Mouse (Mus musculus): ENCODE measurements around the gene Lnx2.

Gene Lnx2

DNA sequence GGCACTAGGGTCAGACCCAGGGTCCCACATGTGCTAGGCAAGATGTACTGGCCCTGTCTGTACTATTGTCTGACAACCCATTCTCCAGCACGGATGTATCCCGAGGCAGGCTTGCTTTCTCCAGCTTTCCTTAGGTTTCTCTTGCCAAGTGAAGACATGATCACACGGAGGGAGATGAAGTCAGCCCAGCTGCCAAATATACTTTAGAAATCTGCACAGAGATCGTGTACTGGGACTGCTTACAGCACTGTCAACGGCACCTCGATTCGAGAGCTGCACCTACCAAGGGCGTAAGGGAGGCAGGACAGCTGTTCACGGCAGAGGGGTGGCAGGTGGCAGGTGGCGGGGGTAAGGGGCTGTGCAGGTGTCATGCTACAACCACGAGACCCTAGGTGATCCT, 55.8 kb downstream of the Lnx2 start:
- ATAC-seq (ENCODE audit: low TSS enrichment): peak; percentile 87

DNA sequence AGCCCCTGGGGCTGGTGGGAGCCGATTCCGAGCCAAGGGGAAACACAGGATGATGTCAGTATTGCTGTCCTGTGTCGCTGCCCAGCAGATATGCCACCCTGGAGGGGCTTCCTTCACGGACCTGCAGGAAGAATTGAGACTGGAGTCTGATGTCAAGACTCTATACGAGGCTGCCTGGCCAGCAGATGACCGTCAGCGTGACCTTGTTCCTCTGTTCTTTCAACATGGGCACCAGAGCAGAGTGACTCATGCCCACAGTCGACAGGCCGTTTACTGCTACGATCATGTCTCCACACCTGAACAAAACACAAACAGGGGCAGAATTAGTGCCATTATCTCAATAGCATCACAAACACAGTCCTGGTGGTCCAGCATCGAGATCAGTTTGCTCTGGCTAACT, 57.6 kb downstream of the Lnx2 start:
- ATAC-seq (ENCODE audit: low TSS enrichment): no peak

DNA sequence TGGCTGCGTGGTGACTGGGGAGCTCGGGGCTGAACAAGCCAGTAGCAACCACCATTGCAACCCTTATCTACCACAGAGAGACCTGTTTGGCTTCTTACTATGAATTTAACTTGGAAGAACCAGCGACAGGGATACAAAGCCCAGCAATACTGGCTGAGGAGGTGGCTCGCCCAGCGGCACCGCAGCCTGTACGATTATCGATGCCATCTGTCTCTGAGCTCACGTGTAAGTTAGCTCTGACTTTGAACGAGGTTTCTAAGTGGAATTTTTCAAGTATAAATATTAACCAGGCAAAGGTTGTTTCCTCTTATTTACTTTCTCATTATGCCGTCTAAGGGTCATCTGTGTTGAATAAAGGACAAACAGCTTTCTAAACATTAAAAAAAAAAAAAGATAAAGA, 58.9 kb downstream of the Lnx2 start:
- ATAC-seq (ENCODE audit: low TSS enrichment): no peak

DNA sequence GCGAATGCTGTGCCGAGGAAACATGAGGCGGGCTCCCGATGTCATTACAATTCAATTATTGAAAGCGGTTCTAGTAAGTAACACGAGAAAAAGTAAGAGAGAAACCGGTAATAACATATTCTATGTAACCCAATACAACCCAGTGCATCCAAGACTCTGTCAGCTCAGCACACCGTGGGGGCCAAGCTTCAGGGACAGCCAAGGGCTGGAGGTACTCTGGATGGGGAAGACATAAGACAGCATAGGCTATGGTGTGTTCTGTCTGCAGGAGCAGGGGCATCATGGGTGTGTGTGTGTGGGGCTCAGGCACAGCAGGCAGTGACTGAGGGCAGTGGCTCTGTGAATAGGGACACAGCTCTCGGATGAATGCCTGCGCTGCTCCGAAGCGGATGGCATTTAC, 59.8 kb downstream of the Lnx2 start:
- ATAC-seq (ENCODE audit: low TSS enrichment): no peak

DNA sequence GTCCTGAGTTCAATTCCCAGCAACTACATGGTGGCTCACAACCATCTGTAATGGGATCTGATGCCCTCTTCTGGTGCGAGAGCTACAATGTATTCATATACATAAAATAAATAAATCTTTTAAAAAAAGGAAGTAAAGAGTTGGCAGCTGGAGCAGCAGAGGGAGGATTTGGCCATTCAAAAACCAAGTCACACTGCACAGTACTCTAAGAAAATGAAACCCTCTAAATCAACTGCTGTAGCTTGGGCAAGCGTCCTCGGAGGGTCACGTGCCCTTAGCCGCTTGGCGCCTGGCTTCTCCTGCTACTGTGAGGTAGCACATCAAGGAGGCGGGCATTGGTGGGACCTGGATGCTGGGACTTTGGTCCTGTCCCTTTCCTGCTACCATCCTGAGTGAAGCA, 61.2 kb downstream of the Lnx2 start:
- no peak for ATAC-seq (ENCODE audit: low TSS enrichment)

DNA sequence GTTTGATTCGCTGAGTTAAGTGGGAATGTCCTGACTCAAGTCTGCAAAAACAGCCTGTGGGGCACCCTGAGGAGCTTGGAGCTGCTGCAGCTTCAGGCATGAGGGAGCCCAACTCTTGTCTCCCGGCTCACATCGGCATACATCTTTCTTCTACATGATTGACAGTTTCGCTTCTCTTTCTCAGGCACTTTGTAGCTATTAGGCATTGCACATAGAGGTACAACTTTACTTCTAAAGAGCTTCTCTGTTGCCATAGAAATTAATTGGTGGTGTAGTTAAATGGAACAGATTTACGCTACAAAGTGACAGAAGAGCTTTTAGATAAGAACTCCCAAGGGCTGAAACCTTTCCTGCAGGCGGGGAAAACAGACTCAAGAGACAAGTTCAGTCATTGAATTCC, 62.5 kb downstream of the Lnx2 start:
- no peak for ATAC-seq (ENCODE audit: low TSS enrichment)

DNA sequence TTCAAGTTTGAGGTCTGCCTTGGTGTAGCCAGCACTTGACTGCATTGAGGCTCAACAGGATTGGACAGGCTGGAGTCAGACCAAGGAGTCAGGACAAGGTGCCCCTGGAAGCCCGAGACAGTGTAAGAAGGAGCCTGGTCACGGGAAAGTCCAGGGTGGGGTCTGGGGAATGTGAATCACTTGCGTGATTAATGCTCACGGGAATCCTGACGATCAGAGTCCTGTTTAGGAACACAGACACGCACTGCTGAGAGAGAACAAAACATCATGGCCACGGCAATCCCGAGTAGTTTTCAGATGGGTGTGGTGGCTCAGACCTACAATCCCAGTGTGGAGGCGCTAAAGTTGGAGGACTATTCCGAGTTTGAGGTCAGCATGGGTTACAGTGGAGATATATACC, 65.1 kb downstream of the Lnx2 start:
- ATAC-seq (ENCODE audit: low TSS enrichment): no peak

DNA sequence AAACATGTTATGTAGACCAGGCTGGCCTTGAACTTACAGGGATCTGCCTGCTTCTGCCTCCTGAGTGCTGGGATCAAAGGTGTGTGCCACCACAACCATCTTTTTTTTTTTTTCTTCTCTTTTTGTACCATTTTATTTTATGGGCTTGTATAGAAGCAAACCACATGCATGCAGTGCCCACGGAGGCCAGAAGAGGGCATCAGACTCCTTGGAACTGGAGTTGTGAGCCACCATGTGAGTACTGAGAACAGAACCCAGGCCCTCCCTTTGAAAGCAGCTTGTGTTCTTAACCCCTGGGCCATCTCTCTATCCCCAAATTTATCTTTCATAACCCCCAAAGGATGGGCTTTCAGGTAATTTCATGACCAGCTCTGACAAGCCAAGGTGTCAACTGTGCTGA, 73.1 kb downstream of the Lnx2 start:
- no peak for ATAC-seq (ENCODE audit: low TSS enrichment)

DNA sequence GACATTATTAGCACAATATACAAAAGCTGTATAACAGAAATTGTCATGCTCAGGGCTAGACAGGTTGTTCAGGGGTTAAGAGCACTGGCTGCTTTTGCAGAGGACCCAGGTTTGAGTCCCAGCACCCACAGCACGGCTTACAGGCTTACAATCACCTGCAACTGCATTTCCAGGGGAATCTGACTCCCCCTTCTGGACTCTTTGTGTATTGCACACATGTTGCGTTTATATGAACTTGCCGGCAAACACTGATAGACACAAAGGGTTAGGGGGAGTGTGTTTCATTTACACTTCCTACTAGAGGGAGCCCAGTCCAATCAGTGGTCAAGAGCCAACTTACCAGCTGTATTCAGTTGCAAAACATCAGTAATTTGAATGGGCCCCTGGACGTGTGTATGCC, 75.1 kb downstream of the Lnx2 start:
- no peak for ATAC-seq (ENCODE audit: low TSS enrichment)

DNA sequence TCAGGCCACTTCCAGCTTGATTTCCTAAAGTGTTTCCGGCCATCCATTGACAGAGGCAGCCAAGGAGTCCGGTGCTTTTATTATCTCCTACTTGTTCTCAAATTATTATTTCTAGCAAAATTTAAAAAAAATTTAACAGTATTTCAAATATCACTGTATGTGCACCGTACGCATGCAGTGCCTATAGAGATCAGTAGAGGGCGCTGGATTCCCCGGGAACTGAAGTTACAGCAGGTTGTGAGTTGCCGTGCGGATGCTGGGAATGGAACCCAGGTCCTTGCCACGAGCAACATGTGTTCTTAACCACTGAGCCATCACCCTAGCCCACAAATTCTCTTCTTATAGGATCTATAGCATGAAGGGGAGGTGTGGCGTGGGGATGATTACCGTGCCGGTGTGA, 77.6 kb downstream of the Lnx2 start:
- ATAC-seq (ENCODE audit: low TSS enrichment): no peak

DNA sequence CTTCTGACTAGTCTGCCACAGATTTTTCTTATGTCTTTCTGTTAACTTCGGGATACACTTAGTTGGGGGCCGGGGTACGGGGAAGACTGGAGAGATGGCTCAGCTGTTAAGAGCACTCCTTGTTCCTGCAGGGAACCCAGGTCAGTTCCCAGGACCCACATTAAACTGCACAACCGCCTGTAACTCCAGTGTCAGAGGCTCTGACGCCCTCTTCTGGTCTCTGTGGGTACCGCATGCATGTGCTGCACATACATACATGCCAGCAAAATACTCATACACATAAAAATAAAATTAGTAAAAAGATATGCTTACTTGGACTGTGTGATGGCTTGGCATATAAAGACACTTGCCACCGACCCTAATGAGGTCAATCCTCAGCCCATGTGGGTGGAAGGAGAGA, 79.6 kb downstream of the Lnx2 start:
- ATAC-seq (ENCODE audit: low TSS enrichment): no peak

DNA sequence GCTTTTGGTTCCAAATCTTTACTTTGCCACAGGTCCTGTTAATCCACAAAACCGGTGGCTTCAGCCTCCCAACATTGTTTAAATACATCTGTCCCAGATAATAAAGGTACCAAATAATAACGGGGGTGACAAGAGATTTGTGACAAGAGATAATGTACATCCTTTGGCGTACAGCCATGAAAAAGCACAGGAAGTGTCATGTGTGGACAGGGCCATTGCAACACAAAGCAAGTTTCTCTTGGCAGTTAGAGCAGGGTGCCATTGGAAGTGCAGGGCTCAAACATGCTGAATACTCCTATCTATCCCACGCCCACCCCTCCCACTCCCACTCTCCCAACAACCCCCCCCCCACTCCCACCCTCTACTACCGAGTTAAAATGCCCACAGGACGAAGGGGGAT, 81.4 kb downstream of the Lnx2 start:
- no peak for ATAC-seq (ENCODE audit: low TSS enrichment)

DNA sequence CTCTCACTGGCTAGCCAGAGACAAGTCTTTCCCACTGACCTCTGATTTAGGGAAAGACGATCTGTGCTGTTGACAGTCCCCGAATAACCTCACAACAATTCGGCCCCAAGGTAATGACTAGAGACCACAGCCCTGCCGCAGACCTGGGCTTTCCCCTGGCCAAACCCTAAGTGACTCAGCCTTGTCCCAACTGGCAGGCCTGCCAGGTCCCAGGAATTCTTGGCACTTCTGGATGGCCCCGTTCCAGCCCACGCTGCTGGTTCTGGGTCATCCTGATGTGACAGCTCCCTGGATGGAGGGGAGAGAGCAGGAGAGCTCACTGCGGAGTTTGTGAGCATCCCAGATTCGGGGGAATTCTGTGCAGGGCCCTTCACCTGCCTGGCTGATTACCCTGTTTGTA, 82.9 kb downstream of the Lnx2 start:
- no peak for ATAC-seq (ENCODE audit: low TSS enrichment)

DNA sequence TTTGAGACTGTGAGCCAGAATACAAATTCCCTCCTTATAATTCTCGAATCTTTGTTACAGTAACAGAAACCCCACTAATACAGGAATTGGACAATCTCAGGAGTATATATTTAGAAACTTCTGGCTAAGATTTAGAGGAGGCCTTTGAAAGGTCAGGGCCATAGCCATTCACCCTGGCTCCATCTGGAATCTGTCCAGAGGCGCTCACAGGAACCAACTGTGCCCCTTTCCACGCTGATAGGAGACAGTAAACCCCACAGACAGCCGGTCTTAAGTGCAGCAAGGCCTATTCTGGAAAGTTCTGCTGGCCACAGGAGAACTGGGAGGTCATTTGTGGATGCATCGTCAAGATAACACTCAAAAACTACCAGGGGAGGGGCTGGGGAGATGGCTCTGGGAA, 87.3 kb downstream of the Lnx2 start:
- no peak for ATAC-seq (ENCODE audit: low TSS enrichment)

DNA sequence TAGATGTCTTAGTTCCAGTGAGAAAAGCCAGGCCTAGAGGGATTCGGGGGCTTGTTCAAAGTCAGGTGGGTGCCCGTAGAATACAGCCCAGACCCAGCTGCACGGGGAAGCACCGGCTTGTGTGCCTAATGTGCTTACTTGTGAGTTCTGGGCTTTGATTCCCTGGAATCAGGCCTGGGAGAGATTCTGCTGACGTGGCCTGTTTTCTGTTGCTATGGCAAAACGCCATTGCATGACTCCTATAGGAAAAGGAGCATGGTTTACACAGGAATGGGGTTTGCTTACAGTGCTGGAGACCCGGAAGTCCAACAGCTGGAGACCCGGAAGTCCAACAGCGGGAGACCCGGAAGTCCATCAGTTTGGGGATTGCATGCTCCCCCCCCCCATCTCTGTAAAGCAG, 88.8 kb downstream of the Lnx2 start:
- ATAC-seq (ENCODE audit: low TSS enrichment): no peak

DNA sequence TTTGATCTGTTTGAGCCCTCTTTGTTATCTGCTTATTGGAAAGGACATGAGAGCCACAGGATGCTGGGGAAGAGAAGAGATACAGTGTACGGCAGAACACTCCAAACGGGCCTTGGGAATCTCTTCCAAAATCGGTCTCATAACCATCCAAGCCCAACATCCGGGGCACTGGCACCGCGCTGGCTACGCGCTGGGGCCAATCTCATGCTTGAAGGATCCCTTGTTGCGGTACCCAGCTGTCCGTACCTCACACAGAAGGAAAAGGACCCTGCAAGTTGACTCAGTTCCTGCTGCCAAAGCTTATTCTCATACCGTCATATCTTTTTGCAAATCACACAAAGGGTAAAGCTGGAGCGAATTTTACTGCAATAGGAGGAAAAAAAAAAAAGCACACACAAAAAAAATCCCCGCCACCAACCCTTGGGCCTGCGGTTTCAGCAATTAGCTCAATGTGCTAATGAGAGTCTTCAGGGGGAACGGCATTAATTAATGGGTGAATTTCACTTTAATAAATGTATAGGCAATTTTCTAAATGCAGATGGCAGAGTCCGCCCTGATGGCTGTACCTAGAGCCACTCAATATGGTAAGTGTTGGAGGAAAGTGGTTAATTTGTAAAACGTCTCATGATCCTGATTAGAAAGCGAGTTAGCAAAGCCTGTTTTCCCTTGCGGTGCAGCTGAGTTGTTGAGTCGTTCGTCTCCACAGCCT, 90.5 kb downstream of the Lnx2 start:
- no peak for ATAC-seq (ENCODE audit: low TSS enrichment)

DNA sequence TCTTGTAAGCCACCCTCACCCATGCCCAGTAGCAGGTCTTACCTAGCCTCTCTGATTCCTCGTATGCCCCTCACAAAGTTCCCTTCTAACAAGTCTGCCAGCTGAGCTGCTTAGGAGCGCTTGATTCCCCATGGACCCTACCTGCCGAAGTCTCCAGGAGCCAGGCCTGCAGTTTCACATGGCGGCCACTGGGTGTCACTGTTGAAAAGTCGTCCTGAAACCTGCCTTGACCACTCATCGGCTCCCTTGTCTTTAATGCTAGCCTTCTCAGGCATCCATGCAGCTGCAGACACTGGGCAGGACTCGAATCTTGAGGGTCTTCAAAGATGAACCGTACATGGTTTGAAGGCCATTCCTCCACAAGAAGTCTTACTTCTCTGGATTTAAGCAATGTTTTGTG, 93.2 kb downstream of the Lnx2 start:
- ATAC-seq (ENCODE audit: low TSS enrichment): peak; percentile 64; the same call in 1 of the 2 replicates

DNA sequence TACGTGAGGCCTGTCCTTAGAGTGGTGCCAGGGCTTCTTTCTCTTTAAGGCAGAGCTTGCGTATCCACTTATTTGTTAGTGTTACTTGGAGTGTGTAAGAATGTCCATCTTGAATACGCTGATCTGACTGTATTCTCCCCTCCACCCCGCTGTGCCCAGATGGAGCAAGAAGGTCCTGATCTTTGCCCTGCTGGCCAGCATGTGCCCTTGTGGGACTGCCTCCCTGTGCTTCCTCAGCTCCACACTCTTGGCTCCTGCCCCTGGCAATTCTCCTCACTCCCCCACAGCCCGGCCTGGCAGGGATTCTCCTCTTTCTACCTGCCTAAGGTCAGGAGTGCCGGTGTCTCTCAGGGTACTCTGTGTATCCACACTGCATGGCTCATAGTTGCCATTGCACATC, 95.0 kb downstream of the Lnx2 start:
- no peak for ATAC-seq (ENCODE audit: low TSS enrichment)

DNA sequence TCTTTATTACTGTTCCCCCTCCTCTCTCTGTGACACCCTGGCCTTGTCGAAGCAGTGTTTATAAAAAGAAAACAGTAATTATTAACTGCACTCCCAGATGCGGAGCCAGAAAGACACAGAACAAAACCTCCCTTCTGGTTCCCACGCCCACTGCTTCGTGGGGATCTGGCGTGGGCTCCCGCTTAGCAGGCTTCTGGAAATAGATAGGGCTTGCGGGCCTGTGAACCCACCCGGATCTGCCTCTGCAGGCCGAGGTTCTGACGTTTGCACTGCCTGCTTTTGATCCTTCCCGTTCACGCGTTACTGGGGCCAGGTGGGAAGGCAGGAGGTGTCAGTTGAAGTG, 101.6 kb downstream of the Lnx2 start:
- ATAC-seq (ENCODE audit: low TSS enrichment): no peak

DNA sequence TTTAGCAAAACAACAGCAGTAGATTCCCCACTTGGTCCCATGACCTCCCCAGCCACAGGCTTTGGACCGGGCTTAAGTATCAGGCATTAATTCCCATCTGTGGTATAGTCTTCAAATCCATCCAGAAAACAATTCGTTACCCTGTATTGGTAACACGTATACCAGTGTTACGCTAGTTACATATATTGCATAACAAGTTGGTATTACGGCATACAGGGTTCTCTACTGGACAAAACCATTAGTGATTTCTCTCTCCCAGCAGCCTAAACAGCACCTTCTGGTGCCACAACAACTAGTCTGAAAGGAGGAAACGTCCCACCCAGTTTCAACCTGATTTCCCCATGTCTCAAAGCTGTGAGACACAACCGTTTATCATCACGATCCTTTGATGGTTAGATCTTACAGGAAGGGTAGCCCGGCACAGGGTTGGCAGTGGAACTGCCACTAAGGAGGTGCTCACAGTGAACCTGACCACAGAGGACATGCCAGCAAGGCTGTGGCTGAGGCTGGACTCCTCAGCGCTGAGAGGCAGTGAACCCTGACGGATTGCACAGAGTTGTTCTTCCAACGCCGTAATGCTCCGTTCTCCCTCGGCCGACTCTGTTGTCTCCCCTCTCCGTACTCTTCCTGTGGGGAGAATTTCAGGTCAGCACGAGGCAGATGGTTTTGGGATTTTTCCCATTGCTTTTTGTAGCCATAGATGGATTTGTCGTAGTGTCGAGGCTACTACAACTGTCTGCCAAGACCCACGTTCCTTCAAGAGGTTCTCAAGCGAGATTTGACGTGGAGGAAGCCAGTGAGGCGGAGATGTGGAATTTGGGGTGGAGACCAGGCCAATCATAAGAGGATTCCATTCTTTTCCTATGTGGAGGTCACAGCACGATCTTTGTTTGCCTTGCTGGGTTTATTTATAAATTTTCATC, 102.3 kb downstream of the Lnx2 start:
- ATAC-seq (ENCODE audit: low TSS enrichment): no peak

DNA sequence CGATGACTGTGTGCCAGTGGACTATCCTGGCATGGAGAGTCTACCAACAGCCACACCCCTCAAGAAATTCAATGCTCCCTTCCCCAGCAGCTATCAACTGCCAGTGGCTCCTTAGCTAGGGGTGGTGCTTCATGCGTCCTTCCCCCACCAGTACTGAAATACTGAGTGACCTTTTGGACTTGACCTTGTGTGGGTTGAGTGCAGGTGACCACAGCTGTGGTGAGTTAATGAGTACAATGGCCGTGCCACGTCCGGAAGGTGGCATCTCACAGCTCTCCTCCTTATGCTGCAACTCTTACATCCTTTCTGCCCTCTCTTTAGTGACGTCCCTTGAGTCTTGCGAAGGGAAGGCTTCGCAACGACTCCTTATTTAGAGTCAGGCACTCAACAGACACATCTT, 103.0 kb downstream of the Lnx2 start:
- no peak for ATAC-seq (ENCODE audit: low TSS enrichment)

DNA sequence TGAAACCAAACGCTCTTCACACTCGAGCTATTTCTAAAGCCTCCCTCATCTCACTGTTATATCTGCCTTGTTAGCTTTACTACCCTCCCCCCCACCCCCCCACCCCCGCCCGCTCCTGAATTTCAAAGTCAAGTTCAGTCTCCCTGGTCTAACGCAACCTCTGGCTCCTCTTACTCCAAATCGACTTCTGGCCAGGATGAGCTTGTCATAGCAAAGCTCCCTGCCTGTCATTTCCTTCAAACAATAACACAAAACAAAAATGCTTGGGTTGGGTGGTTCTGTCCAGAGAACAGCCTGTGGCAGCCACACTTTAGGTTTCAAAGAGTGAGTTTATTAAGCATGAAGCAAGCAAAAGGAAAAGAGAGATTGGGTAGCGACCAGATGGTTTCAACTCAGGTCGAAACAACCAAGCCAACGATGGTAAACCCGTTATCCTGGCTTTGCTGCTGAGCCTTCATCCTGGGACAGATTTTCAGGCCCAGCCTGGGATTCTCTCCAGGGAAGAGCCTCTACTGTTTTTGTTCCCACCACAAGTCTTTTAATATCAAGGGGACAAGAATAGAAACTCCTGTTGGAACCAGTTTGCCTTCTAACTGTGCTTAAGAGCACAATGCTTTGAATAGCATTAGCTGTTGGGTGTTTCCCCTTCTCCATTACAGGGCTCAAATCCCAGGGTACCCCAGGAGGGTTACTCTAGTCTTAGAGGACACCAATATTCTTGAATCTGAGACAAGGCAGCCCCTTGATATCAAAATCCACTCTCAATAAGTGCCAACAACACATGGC, 104.4 kb downstream of the Lnx2 start:
- no peak for ATAC-seq (ENCODE audit: low TSS enrichment)

Data from frontal cortex, adult (tissue).